ENCODE assay signal across 10 mouse cellular contexts in the genomic region with DNA sequence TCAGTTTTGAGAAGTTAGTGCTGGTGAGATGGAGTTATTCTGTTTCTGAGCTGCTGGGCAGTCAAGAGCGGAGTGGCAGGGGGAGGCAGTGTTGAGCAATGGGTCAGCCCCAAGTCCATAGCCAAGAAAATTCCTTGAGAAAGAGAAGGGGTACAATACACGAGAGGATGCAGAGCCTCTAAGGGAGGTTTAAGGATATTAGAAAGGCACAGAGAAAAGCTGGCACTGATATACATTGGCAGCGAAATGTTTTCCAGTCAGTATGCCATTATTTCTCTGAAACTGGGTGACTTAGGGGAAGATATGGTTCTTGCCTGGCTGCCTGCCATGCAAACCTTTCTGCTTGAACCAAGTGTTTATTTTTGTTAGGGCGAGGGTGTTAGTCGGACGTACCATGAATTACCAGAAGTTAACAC. TPM values are rescaled to one million over a fixed set of nuclear protein-coding genes. Genes with fewer than 3 reads are reported as not detected.
DNase-seq lines count a peak whose midpoint lies in the region; ATAC-seq and TF ChIP-seq lines count a peak whose summit lies in the region.
"Had no signal": no experiment of that assay in that cellular context is flagged by ENCODE, and none has a peak within 500 bp of the region (broad histone marks: within the 10 kb centered on the region; RNA-seq: fewer than 3 reads in every experiment).

No protein-coding gene starts in this region.

- H3K36me3 ChIP-seq in spleen, adult 2 months (ENCODE audit: control insufficient read depth, insufficient read depth, low read length), result peaks cover 7% of the 10 kb centered on the region
- H3K36me3 ChIP-seq in heart, embryonic 13.5 days, result 0 out of 2 replicates have a peak, but pooled peaks cover 2% of the 10 kb centered on the region
- H3K36me3 ChIP-seq in lung, embryonic 15.5 days, result no peaks in the 10 kb centered on the region
- H3K36me3 ChIP-seq in hindbrain, embryonic 13.5 days, result no peaks in the 10 kb centered on the region

- H3K27ac ChIP-seq in spleen, adult 2 months (ENCODE audit: insufficient read depth, low read length), result peak overlapping the region; percentile 2; the same call in 1 of the 2 replicates
- peak overlapping the region; percentile 52; the same call in 1 of the 2 replicates for H3K27ac ChIP-seq in heart, embryonic 13.5 days (replicated peaks)
- peak overlapping the region; percentile 42 for H3K27ac ChIP-seq in lung, embryonic 15.5 days
- no peak overlapping the region for H3K27ac ChIP-seq in hindbrain, embryonic 13.5 days
- H3K27ac ChIP-seq in cerebellum, adult 2 months (ENCODE audit: insufficient read depth, low read length), result no peak overlapping the region
- H3K27ac ChIP-seq: midbrain, embryonic 10.5 days had no signal

- no peak overlapping the region for H3K9ac ChIP-seq in heart, embryonic 13.5 days
- no peak overlapping the region for H3K9ac ChIP-seq in lung, embryonic 15.5 days
- H3K9ac ChIP-seq in hindbrain, embryonic 13.5 days, result no peak overlapping the region

- peak overlapping the region; percentile 46 for H3K4me2 ChIP-seq in heart, embryonic 13.5 days
- peak overlapping the region; percentile 19; the same call in 1 of the 2 replicates for H3K4me2 ChIP-seq in lung, embryonic 15.5 days
- no peak overlapping the region for H3K4me2 ChIP-seq in hindbrain, embryonic 13.5 days

- H3K27me3 ChIP-seq in spleen, adult 2 months (ENCODE audit: control insufficient read depth, insufficient read depth, low read length), result no peaks in the 10 kb centered on the region
- no peaks in the 10 kb centered on the region for H3K27me3 ChIP-seq in heart, embryonic 13.5 days (replicated peaks)
- no peaks in the 10 kb centered on the region for H3K27me3 ChIP-seq in lung, embryonic 15.5 days
- no peaks in the 10 kb centered on the region for H3K27me3 ChIP-seq in hindbrain, embryonic 13.5 days
- no peaks in the 10 kb centered on the region for H3K27me3 ChIP-seq in cerebellum, adult 2 months (ENCODE audit: control insufficient read depth, insufficient read depth, low read length)

- peaks cover 6% of the 10 kb centered on the region; the same call in 1 of the 2 replicates for H3K4me1 ChIP-seq in spleen, adult 2 months (ENCODE audit: control insufficient read depth, insufficient read depth, insufficient read length)
- H3K4me1 ChIP-seq in heart, embryonic 13.5 days, result peaks cover 21% of the 10 kb centered on the region
- peaks cover 11% of the 10 kb centered on the region for H3K4me1 ChIP-seq in lung, embryonic 15.5 days
- H3K4me1 ChIP-seq in hindbrain, embryonic 13.5 days (replicated peaks), result no peaks in the 10 kb centered on the region; the same call in 1 of the 2 replicates
- H3K4me1 ChIP-seq in cerebellum, adult 2 months (ENCODE audit: control insufficient read depth, insufficient read depth, low read length), result no peaks in the 10 kb centered on the region

- no peak for DNase-seq in spleen, adult 2 months (ENCODE audit: low read depth in 1 of 2, low spot score in 2 of 2)
- DNase-seq in spleen, postnatal 14 days (ENCODE audit: low spot score in 2 of 2), result no peak
- DNase-seq in frontal cortex, adult 2 months (ENCODE audit: extremely low spot score in 1 of 2, low spot score in 1 of 2), result no peak
- DNase-seq in cerebellum, adult 2 months, result no peak
- DNase-seq: cerebellum, adult 18-20 months; layer of hippocampus, adult 9-11 months had no signal

- no peak for TF ChIP-seq POLR2A in spleen, adult 2 months (IDR thresholded peaks at IDR 0.05; ENCODE audit: low read depth, low read length)
- TF ChIP-seq POLR2A in cerebellum, adult 2 months (IDR thresholded peaks at IDR 0.05; ENCODE audit: borderline replicate concordance, insufficient read depth, low read length), result no peak

- no peak for TF ChIP-seq CTCF in spleen, adult 2 months (IDR thresholded peaks at IDR 0.05; ENCODE audit: extremely low read depth, insufficient read depth, insufficient read length, insufficient replicate concordance)
- no peak for TF ChIP-seq CTCF in cerebellum, adult 2 months (IDR thresholded peaks at IDR 0.05; ENCODE audit: borderline replicate concordance, insufficient read depth, low read depth, low read length)

- no peaks in the 10 kb centered on the region for H3K9me3 ChIP-seq in heart, embryonic 13.5 days
- H3K9me3 ChIP-seq in lung, embryonic 15.5 days, result no peaks in the 10 kb centered on the region
- H3K9me3 ChIP-seq in hindbrain, embryonic 13.5 days, result no peaks in the 10 kb centered on the region
- H3K9me3 ChIP-seq: midbrain, embryonic 10.5 days had no signal

- H3K4me3 ChIP-seq in spleen, adult 2 months (ENCODE audit: extremely low read depth, insufficient read depth, insufficient read length), result no peak overlapping the region
- H3K4me3 ChIP-seq in heart, embryonic 13.5 days, result no peak overlapping the region
- H3K4me3 ChIP-seq in lung, embryonic 15.5 days, result no peak overlapping the region
- H3K4me3 ChIP-seq in hindbrain, embryonic 13.5 days, result no peak overlapping the region
- no peak overlapping the region for H3K4me3 ChIP-seq in cerebellum, adult 2 months (replicated peaks; ENCODE audit: insufficient read depth, low read depth, low read length)
- H3K4me3 ChIP-seq: midbrain, embryonic 10.5 days had no signal

- no peak; the same call in 1 of the 2 replicates for ATAC-seq in heart, embryonic 13.5 days (ENCODE audit: extremely low read depth, insufficient number of reproducible peaks, low FRiP score, low TSS enrichment)
- peak; percentile 46; the same call in 1 of the 2 replicates for ATAC-seq in lung, embryonic 15.5 days (ENCODE audit: borderline replicate concordance, extremely low read depth, low FRiP score, low TSS enrichment)
- ATAC-seq in hindbrain, embryonic 13.5 days (ENCODE audit: low FRiP score), result no peak

- WGBS in spleen, adult 2 months, result 61% methylated on average over 6 of the region's 6 CpGs
- 26% methylated on average over 6 of the region's 6 CpGs for WGBS in heart, embryonic 13.5 days
- WGBS in lung, embryonic 15.5 days, result 10% methylated on average over 6 of the region's 6 CpGs
- WGBS in hindbrain, embryonic 13.5 days, result 63% methylated on average over 6 of the region's 6 CpGs
- 49% methylated on average over 6 of the region's 6 CpGs for WGBS in cerebellum, adult 2 months

RNA-seq across cellular contexts. Expression of a gene that starts 56.6 kb away (rescaled TPM):
- 4.4 and 5.2 TPM in 2 replicates for polyA plus RNA-seq in spleen, adult 2 months (2012; rRNA removed)
- polyA plus RNA-seq in heart, embryonic 13.5 days (2015; fragmentation: Nextera tagmentation; extraction: Ambion mirVana), result 102 and 109 TPM in 2 replicates
- polyA plus RNA-seq in lung, embryonic 15.5 days (2015; fragmentation: Nextera tagmentation; extraction: Ambion mirVana), result 131 and 134 TPM in 2 replicates
- 152 and 161 TPM in 2 replicates for polyA plus RNA-seq in hindbrain, embryonic 13.5 days (2015; fragmentation: Nextera tagmentation; extraction: Ambion mirVana)
- polyA plus RNA-seq in frontal cortex, adult 2 months (2012; rRNA removed), result 82.5 and 88.8 TPM in 2 replicates
- 58.7 and 62.1 TPM in 2 replicates for polyA plus RNA-seq in cerebellum, adult 2 months (2012; rRNA removed)

Comparison
In these comparisons a context has a peak if more than half of its experiments do, and no peak if none do; other contexts are left out.
1. H3K27ac ChIP-seq: peak in spleen, adult 2 months (single experiment), heart, embryonic 13.5 days (single experiment) and lung, embryonic 15.5 days (single experiment); none in hindbrain, embryonic 13.5 days (single experiment) and cerebellum, adult 2 months (single experiment).